Mouse (Mus musculus): ENCODE data around the gene Papss1. TPM values are rescaled to one million over a fixed set of nuclear protein-coding genes. Genes with fewer than 3 reads are reported as not detected.

Gene Papss1
- total RNA-seq, 4 experiments from 2014 or later = 8.6 to 10.8 (median 9.9) TPM

GRCm38 (mm10) chr3:131631318-131631870, 66.8 kb downstream of the Papss1 start:
- DNase-seq (ENCODE audit: low spot score) = no peak

- DNase-seq (ENCODE audit: low spot score) = no peak
Measured at GRCm38 (mm10) chr3:131634091-131634490, 69.5 kb downstream of the Papss1 start.

DNA sequence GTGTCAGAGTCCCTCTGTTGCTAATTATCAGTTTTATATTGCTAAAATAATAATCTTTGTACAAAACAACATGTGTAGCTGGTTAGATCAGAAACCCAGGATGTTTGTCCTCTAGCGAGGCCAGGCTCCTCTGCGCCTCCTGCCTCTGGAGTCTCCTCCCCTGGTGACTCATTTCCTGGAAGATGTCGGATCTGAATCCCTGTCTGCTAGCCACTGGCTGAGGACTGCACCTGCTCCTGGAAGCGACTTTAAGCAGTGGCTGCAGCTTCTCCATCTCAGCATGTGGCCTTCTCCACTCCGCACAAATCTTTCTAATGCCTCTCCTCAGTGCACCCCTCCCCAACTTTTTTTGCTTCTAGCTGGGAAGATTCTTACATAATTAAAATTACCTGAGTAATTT, 71.6 kb downstream of the Papss1 start:
- DNase-seq (ENCODE audit: low spot score) = no peak

GRCm38 (mm10) chr3:131637008-131637407, 72.4 kb downstream of the Papss1 start:
- DNase-seq (ENCODE audit: low spot score) = no peak

DNA sequence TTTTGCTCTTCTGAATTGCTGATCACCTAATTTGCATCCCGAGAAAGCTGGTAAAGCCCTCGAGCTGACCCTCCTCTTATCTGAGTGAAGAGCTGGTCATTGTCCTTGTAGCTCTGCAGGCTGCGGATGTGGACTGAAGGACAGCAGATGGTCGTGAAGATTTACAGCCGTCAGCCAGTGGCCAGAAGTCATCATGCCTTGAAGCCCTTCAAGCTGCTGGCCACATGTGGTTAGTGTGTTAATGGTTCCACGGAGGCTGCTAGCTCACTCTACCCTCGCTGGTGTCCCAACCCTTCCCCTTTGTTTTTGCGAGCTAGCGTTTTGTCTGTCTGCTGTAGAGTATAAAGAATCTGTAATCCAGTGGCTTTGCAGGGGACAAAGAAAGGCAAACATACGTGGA, 73.1 kb downstream of the Papss1 start:
- no peak for DNase-seq (ENCODE audit: low spot score)

DNA sequence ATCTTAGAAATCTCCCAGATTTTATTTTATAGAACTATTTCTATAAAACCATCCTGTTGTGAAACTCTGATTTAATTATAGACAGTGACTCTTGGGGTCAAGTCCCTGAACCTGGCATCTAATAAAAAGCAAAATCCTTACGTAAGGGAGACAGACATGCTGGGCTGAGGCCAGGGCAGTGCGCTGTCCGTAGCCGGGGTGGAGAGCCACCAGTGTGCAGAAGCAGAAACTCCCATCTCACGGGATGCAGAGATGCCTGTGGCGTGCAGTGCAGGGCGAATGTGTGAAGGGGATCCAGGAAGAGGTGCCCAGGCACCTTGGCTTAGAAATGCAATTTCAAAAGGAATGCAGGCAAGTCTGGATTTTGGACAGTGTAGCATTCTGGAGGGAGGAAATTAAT, 73.6 kb downstream of the Papss1 start:
- no peak for DNase-seq (ENCODE audit: low spot score)

DNA sequence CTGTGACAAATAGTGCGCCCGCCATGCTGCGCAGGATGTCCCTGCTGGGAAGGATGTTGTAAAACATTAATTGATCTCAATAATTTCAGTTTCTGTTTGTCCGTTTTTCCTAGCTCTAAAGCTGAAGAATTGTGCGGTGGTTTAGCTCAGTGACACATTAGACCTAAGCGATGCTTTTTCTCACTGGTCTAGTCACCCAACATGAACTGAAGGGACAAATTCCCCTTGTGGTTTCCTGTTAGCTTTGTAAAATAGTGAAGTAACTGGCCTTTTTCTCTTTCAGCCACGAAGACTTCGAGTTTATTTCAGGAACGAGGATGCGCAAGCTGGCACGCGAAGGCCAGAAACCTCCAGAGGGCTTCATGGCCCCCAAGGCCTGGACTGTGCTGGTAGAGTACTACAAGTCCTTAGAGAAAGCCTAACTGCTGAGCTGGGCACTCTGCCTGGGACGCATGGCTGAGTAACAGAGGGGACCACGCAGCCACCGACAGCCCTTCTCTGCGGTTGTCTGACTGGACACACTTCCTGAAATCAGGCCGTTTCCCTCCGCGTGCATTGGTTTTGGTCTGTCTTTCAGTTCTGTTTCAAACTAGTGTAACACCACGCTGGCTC, 78.2 kb downstream of the Papss1 start:
- peak; percentile 28 for DNase-seq (ENCODE audit: low spot score)

GRCm38 (mm10) chr3:131645203-131645602, 80.6 kb downstream of the Papss1 start:
- DNase-seq (ENCODE audit: low spot score) = no peak

DNA sequence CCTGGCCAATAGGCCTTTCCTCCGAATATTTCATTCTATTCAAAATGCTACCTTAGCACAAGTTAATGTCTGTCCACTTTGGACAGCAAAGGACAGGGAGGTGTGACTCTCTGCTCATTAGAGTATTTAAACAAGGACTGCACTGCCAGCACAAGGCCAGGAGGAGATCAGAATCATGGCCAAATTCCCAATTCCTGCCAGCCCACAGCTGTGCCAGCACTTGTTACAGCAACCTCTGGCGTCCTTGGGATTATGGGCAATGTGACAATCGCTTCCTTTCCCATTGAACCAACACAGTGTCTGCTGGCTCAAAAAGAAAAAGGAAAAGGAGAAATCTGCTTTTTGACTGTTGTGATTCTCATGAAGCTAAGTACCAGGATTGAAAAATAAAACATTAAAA, 89.8 kb downstream of the Papss1 start:
- DNase-seq (ENCODE audit: low spot score) = no peak

DNA sequence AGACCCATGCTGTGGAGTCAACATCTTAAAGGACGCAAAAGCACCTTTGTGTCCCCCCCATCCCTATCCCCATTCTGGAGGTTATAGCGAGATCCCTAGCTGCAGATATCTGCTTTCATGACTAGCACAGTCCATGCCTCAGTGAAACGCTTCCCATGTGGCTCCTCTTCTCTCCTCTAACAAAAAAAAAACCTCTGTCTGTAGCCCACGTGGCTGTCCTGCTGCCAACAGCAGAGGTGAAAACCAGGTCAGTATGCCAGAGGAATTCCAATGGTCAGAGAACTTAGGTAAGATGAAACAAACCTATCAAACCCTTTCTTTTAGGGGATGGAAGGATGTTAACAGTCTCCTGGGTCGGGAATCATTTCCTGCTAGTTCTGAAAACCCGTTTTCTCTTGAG, 91.5 kb downstream of the Papss1 start:
- no peak for DNase-seq (ENCODE audit: low spot score)

- DNase-seq (ENCODE audit: low spot score) = no peak
Measured at GRCm38 (mm10) chr3:131660126-131660525, 95.6 kb downstream of the Papss1 start.

DNA sequence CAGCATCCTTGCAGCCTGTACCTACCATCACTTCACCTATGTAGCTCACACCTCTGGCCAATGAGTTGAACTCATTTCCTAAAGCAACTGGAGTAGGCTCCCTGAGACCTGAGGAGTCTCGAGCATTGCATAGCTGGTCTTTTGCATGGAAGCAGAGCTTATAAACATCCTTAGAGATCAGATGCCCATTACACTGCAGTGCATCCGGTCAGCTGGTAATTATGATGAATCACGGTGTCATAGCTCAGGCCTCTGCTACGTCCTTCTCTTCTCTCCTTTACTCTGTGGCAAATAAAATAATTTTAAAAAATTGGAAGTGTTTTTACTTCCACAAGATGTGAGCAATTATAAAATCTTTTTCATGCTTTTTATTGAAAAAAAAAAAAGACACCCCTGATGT, 96.1 kb downstream of the Papss1 start:
- no peak for DNase-seq (ENCODE audit: low spot score)

DNA sequence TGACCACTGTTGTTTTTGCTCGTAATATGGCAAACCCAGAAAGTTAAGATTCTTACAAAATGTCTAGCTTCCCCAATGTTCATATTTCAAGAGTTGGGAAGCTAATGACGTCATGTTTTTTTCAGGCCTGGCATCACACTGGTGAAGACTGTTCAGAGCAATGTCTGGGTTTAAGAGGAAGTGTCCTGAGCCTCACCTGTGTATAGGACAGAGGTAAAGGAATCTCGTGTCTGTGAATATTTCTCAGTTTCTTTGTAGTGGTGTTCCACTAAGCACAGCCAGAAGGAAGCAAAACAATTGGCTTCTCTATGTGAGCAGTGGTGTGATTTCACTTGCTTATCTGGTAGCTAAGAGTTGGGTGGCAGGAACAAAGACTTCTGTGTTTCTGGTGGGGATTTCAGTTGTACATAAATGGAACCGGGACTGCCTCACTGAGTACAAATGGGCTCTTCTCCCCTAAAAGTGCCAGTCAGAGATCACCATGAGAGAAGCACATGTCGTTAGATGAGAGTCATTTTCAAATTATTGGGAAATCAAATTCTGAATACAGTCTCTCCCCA, 98.1 kb downstream of the Papss1 start:
- no peak for DNase-seq (ENCODE audit: low spot score)

GRCm38 (mm10) chr3:131669910-131670309, 105.3 kb downstream of the Papss1 start:
- no peak for DNase-seq (ENCODE audit: low spot score)

GRCm38 (mm10) chr3:131686106-131686505, 121.5 kb downstream of the Papss1 start:
- DNase-seq (ENCODE audit: low spot score) = no peak

DNA sequence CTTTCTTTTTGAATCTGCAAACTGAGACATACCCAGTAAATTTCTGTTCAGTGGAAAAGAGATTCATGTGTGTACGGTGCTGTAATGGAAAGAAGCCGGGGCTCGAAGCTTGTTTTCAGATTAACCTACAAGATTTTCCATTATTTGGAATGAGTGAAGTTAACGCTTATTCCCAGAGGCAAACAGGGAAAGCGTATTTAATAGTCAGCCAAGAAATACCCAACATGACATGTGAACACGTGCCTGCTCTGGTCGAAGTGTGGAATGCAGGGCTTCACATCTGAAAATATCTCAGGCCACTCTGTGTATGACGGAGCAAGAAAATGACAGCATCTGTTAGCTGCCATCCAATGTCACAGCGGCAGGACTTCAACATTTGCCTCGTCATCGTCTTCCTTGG, 125.4 kb downstream of the Papss1 start:
- DNase-seq (ENCODE audit: low spot score) = no peak

DNA sequence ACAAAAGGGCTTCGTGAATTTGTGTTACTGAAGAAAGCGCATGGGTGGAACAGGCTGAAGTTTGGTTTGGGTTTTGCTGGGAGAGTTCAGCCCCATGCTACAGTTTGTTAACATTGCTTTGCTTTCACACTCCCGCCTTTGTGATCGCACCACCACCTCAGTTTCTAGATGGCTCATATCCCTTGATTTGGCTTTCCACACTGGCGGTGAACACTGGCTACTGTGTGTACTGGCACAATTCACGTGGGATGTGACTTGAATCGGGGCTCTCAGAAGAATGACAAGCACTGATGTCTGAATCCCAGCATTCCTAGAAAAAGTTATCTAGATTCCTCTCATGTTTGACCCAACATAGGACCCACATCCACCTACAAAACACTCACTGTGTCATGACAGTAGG, 126.0 kb downstream of the Papss1 start:
- DNase-seq (ENCODE audit: low spot score) = no peak

GRCm38 (mm10) chr3:131691202-131691601, 126.6 kb downstream of the Papss1 start:
- DNase-seq (ENCODE audit: low spot score) = no peak

Other genes with a start within 250 kb of the Papss1 start
- gene Sgms2, start 73.4 kb upstream of the Papss1 start, total RNA-seq (2022) = 1 to 10 TPM; 1.3 to 2.0 (median 1.7) TPM